Mouse (Mus musculus): ENCODE measurements at regions not wholly inside any gene's neighbourhood (a gene's known extent, or its start where the extent isn't known, plus 50 kb on each side); places are given as distances from the start of the nearest gene placed in this dataset.

DNA sequence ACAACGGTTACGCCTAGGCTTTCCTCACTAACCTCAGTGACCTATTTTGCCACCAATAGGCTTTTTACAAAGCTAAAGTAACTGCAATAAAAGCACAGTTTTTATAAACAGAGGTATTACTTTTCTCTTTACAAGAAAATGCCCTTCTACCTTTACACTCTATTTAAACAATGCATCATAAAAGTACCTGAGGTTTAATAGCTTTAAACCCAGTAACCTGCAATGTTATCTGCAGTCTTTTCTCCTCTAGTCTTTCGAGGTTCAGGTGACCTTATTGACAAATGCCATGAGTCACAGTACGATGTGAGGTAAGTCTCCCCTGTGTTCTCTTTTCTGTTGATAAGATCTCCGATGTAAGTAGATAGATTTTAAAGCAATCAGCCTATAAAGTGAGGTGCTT, 320.3 kb upstream of the Atp2b1 start:
- TF ChIP-seq CTCF (IDR thresholded peaks at IDR 0.05; ENCODE audit: control insufficient read depth, insufficient read depth, insufficient read length) (no peak), MYOG (IDR thresholded peaks at IDR 0.05; ENCODE audit: control insufficient read depth, extremely low read depth, insufficient read length) (no peak), MYOD1 (IDR thresholded peaks at IDR 0.05; ENCODE audit: control insufficient read depth, insufficient read length, low read depth) (no peak), CEBPB (IDR thresholded peaks at IDR 0.05; ENCODE audit: low read depth) (no peak), MAX (IDR thresholded peaks at IDR 0.05) (no peak)

All from C2C12 (cell line).